Mouse (Mus musculus): ENCODE results near the gene Fshr. TPM values are rescaled to one million over a fixed set of nuclear protein-coding genes. Genes with fewer than 3 reads are reported as not detected.
"Not testable (repeated sequence)": the region's sequence is repeated elsewhere in the genome, so short reads cannot be mapped to it uniquely, and the experiment has no call there.

Gene Fshr
- total RNA-seq (2014; rRNA removed) (not detected in 2 replicates), polyA plus RNA-seq (2015; fragmentation: Nextera tagmentation; extraction: Ambion mirVana) (not detected in 2 replicates)

GRCm38 (mm10) chr17:89200575-89200974 lies at the start of gene Fshr:
TSS of gene Fshr (minus strand) at chr17:89200675.
- H3K4me1 ChIP-seq (ENCODE audit: insufficient read depth, low read length) = no peaks in the 10 kb centered on the region
- no peak for ATAC-seq (ENCODE audit: low FRiP score)
- TF ChIP-seq CTCF (IDR thresholded peaks at IDR 0.05) = no peak

GRCm38 (mm10) chr17:89202181-89202580 lies 1.7 kb upstream of the Fshr start:
- no peak overlapping the region for H3K27ac ChIP-seq (ENCODE audit: low read depth, low read length)
- 90% methylated on average over 6 of the region's 6 CpGs for WGBS
- no peak overlapping the region for H3K4me3 ChIP-seq (ENCODE audit: low read depth, low read length)
- no peak overlapping the region for H3K9ac ChIP-seq (replicated peaks; ENCODE audit: low read length, poor library complexity, severe bottlenecking)
- H3K4me2 ChIP-seq (ENCODE audit: low read depth, low read length, poor library complexity, severe bottlenecking) = no peak overlapping the region
- H3K36me3 ChIP-seq (ENCODE audit: insufficient read depth, low read length) = no peaks in the 10 kb centered on the region
- TF ChIP-seq CTCF (IDR thresholded peaks at IDR 0.05) = no peak
- DNase-seq (ENCODE audit: low spot score) (no peak), ATAC-seq (ENCODE audit: low FRiP score) (no peak)
- no peaks in the 10 kb centered on the region for H3K4me1 ChIP-seq (ENCODE audit: insufficient read depth, low read length)
- H3K9me3 ChIP-seq (ENCODE audit: low read length) = no peaks in the 10 kb centered on the region
- no peaks in the 10 kb centered on the region for H3K27me3 ChIP-seq (ENCODE audit: insufficient read depth, low read length)

More at GRCm38 (mm10) chr17:89200575-89200974, at the start of gene Fshr:
- DNase-seq (ENCODE audit: low spot score) = no peak
- 87% methylated on average over 6 of the region's 6 CpGs for WGBS
- Histone ChIP-seq H3K9me3 (ENCODE audit: low read length) (no peaks in the 10 kb centered on the region), H3K4me2 (ENCODE audit: low read depth, low read length, poor library complexity, severe bottlenecking) (no peak within 1 kb of the TSS), H3K27me3 (ENCODE audit: insufficient read depth, low read length) (no peaks in the 10 kb centered on the region), H3K36me3 (ENCODE audit: insufficient read depth, low read length) (no peaks in the 10 kb centered on the region), H3K9ac (replicated peaks; ENCODE audit: low read length, poor library complexity, severe bottlenecking) (no peak within 1 kb of the TSS), H3K27ac (ENCODE audit: low read depth, low read length) (no peak within 1 kb of the TSS), H3K4me3 (ENCODE audit: low read depth, low read length) (no peak within 1 kb of the TSS)

GRCm38 (mm10) chr17:89173545-89173944 lies 26.9 kb downstream of the Fshr start:
- no peak overlapping the region for H3K27ac ChIP-seq (ENCODE audit: low read depth, low read length)
- no peak overlapping the region for H3K4me3 ChIP-seq (ENCODE audit: low read depth, low read length)
- ATAC-seq (ENCODE audit: low FRiP score) (no peak), DNase-seq (ENCODE audit: low spot score) (no peak)
- no peak for TF ChIP-seq CTCF (IDR thresholded peaks at IDR 0.05)
- WGBS = 93% methylated on average over 1 of the region's 1 CpGs
- no peaks in the 10 kb centered on the region for H3K9me3 ChIP-seq (ENCODE audit: low read length)
- H3K36me3 ChIP-seq (ENCODE audit: insufficient read depth, low read length) = no peaks in the 10 kb centered on the region
- H3K4me2 ChIP-seq (ENCODE audit: low read depth, low read length, poor library complexity, severe bottlenecking) = no peak overlapping the region
- H3K4me1 ChIP-seq (ENCODE audit: insufficient read depth, low read length) = no peaks in the 10 kb centered on the region
- H3K9ac ChIP-seq (replicated peaks; ENCODE audit: low read length, poor library complexity, severe bottlenecking) = no peak overlapping the region
- no peaks in the 10 kb centered on the region for H3K27me3 ChIP-seq (ENCODE audit: insufficient read depth, low read length)

DNA sequence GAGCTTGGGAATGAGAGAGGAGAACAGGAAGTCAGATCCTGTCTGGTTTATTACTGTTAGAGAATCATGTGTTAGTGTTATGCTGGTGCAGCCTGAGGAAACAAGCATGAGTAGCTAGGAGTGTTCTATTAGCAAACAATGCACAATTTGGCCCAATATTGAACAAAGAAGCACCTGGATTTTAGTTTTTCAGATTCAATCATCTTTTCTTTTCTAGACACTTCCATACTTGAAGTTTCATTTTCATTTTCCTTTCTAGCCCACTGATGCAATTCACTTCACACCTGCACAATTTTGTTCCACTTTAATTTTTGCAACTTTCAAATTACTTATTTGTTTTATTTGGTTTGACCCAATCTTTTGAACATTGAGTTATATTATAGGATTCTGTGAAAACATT lies 35.7 kb downstream of the Fshr start:
- no peak for ATAC-seq (ENCODE audit: low FRiP score)
- Histone ChIP-seq H3K9ac (replicated peaks; ENCODE audit: low read length, poor library complexity, severe bottlenecking) (no peak overlapping the region), H3K36me3 (ENCODE audit: insufficient read depth, low read length) (no peaks in the 10 kb centered on the region), H3K9me3 (ENCODE audit: low read length) (no peaks in the 10 kb centered on the region), H3K4me3 (ENCODE audit: low read depth, low read length) (no peak overlapping the region), H3K27ac (ENCODE audit: low read depth, low read length) (no peak overlapping the region), H3K4me2 (ENCODE audit: low read depth, low read length, poor library complexity, severe bottlenecking) (no peak overlapping the region), H3K4me1 (ENCODE audit: insufficient read depth, low read length) (no peaks in the 10 kb centered on the region), H3K27me3 (ENCODE audit: insufficient read depth, low read length) (no peaks in the 10 kb centered on the region)
- no peak for TF ChIP-seq CTCF (IDR thresholded peaks at IDR 0.05)
- no peak for DNase-seq (ENCODE audit: low spot score)

GRCm38 (mm10) chr17:89162475-89162874 lies 38.0 kb downstream of the Fshr start:
- H3K4me3 ChIP-seq (ENCODE audit: low read depth, low read length) = no peak overlapping the region
- H3K4me1 ChIP-seq (ENCODE audit: insufficient read depth, low read length) = no peaks in the 10 kb centered on the region
- H3K4me2 ChIP-seq (ENCODE audit: low read depth, low read length, poor library complexity, severe bottlenecking) = no peak overlapping the region
- no peak overlapping the region for H3K9ac ChIP-seq (replicated peaks; ENCODE audit: low read length, poor library complexity, severe bottlenecking)
- no peak for DNase-seq (ENCODE audit: low spot score)
- no peaks in the 10 kb centered on the region for H3K36me3 ChIP-seq (ENCODE audit: insufficient read depth, low read length)
- H3K27me3 ChIP-seq (ENCODE audit: insufficient read depth, low read length) = no peaks in the 10 kb centered on the region
- no peak for ATAC-seq (ENCODE audit: low FRiP score)
- WGBS = 93% methylated on average over 3 of the region's 3 CpGs
- no peaks in the 10 kb centered on the region for H3K9me3 ChIP-seq (ENCODE audit: low read length)
- H3K27ac ChIP-seq (ENCODE audit: low read depth, low read length) = no peak overlapping the region
- TF ChIP-seq CTCF (IDR thresholded peaks at IDR 0.05) = no peak

GRCm38 (mm10) chr17:89159343-89159742 lies 41.1 kb downstream of the Fshr start:
- H3K27me3 ChIP-seq (ENCODE audit: insufficient read depth, low read length); H3K4me2 ChIP-seq (ENCODE audit: low read depth, low read length, poor library complexity, severe bottlenecking); H3K9me3 ChIP-seq (ENCODE audit: low read length); H3K4me3 ChIP-seq (ENCODE audit: low read depth, low read length); DNase-seq (ENCODE audit: low spot score); H3K4me1 ChIP-seq (ENCODE audit: insufficient read depth, low read length); H3K27ac ChIP-seq (ENCODE audit: low read depth, low read length); H3K36me3 ChIP-seq (ENCODE audit: insufficient read depth, low read length); H3K9ac ChIP-seq (replicated peaks; ENCODE audit: low read length, poor library complexity, severe bottlenecking); ATAC-seq (ENCODE audit: low FRiP score): not testable (repeated sequence)
- 87% methylated on average over 3 of the region's 3 CpGs for WGBS
